26 mouse cellular contexts compared by ENCODE assay signal in the genomic region with DNA sequence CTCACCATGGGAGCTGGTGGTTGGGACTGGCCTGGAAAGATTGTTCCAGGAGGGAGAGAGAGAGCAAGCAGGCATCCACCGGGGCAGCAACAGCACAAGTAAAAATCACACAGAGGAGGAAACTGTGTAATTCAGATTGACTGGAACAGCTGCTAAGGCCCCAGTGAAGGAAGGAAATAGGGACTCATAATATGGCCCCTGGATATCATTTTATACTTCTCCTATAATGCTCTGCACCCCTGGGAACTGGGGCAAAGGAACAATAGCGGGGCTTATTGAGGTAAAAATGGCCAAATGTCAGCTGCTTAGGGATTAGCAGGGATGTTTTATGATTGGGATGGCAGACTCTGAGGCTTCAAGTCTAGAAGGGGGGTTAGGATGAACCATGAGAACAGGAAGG.
DNase-seq lines count a peak whose midpoint lies in the region; ATAC-seq and TF ChIP-seq lines count a peak whose summit lies in the region.
"Had no signal": no experiment of that assay in that cellular context is flagged by ENCODE, and none has a peak within 500 bp of the region (broad histone marks: within the 10 kb centered on the region; RNA-seq: fewer than 3 reads in every experiment).

No protein-coding gene starts in this region.

- WGBS in embryonic facial prominence, embryonic 14.5 days, result 48% methylated on average over 2 of the region's 2 CpGs
- 78% methylated on average over 2 of the region's 2 CpGs for WGBS in embryonic facial prominence, embryonic 10.5 days
- 54% methylated on average over 2 of the region's 2 CpGs for WGBS in liver, postnatal 0 days (ENCODE audit: insufficient replicate concordance)

- ATAC-seq in embryonic facial prominence, embryonic 14.5 days (ENCODE audit: low read depth), result peak; percentile 80
- ATAC-seq in liver, postnatal 0 days, result no peak
- ATAC-seq: activated CD4-positive, CD25-positive, alpha-beta regulatory T cell, adult 4 months; CD4-positive, CD25-positive, alpha-beta regulatory T cell, adult 4 months; forebrain, embryonic 13.5 days; forebrain, embryonic 16.5 days had no signal

- H3K9ac ChIP-seq in embryonic facial prominence, embryonic 14.5 days (ENCODE audit: low read depth, low read length), result no peak overlapping the region
- H3K9ac ChIP-seq in liver, postnatal 0 days (replicated peaks), result no peak overlapping the region
- H3K9ac ChIP-seq: embryonic facial prominence, embryonic 13.5 days; forebrain, embryonic 13.5 days; heart, embryonic 13.5 days; hindbrain, embryonic 12.5 days; hindbrain, embryonic 15.5 days had no signal

- DNase-seq in embryonic facial prominence, embryonic 14.5 days (ENCODE audit: low spot score), result peak; percentile 69
- DNase-seq in embryonic facial prominence, embryonic 10.5 days (ENCODE audit: low spot score), result no peak
- peak; percentile 53 for DNase-seq in retina, postnatal 1 day
- no peak for DNase-seq in retina, embryonic 14.5 days (ENCODE audit: low spot score)
- DNase-seq in mesoderm, embryonic 11.5 days (ENCODE audit: low read depth, low spot score), result peak; percentile 42
- DNase-seq in liver, postnatal 0 days, result no peak
- DNase-seq in MN1 (ENCODE audit: low spot score), result no peak
- DNase-seq: adrenal gland, adult 8-10 months; adrenal gland, postnatal 25 days; B cell, adult 2 months; cerebellum, adult 11-12 months; cerebellum, adult 8-10 months; cerebellum, postnatal 10 days; cerebellum, postnatal 36 days; gastrocnemius, adult 2 months; gastrocnemius, postnatal 14 days; heart, adult 18-20 months had no signal

- no peak overlapping the region for H3K4me2 ChIP-seq in embryonic facial prominence, embryonic 14.5 days (ENCODE audit: low read depth, low read length)
- no peak overlapping the region for H3K4me2 ChIP-seq in liver, postnatal 0 days (ENCODE audit: low read depth, low read length)
- H3K4me2 ChIP-seq: embryonic facial prominence, embryonic 13.5 days; forebrain, embryonic 13.5 days; heart, embryonic 13.5 days; hindbrain, embryonic 12.5 days; hindbrain, embryonic 15.5 days had no signal

- H3K27ac ChIP-seq in embryonic facial prominence, embryonic 14.5 days (replicated peaks; ENCODE audit: low read depth, low read length), result no peak overlapping the region
- H3K27ac ChIP-seq in embryonic facial prominence, embryonic 10.5 days (replicated peaks), result no peak overlapping the region
- no peak overlapping the region for H3K27ac ChIP-seq in liver, postnatal 0 days (ENCODE audit: low read depth)
- H3K27ac ChIP-seq: embryonic facial prominence, embryonic 13.5 days; forebrain, embryonic 10.5 days; forebrain, embryonic 13.5 days; gastrocnemius, adult 2 months; heart, embryonic 13.5 days; hindbrain, embryonic 12.5 days; hindbrain, embryonic 15.5 days had no signal

- no peak for TF ChIP-seq CTCF in liver, postnatal 0 days (IDR thresholded peaks at IDR 0.05; ENCODE audit: low read depth)

- no peaks in the 10 kb centered on the region for H3K27me3 ChIP-seq in embryonic facial prominence, embryonic 14.5 days (replicated peaks; ENCODE audit: control insufficient read depth, insufficient read depth, low read length)
- H3K27me3 ChIP-seq in embryonic facial prominence, embryonic 10.5 days (replicated peaks; ENCODE audit: low read depth, poor library complexity, severe bottlenecking), result no peaks in the 10 kb centered on the region
- no peaks in the 10 kb centered on the region for H3K27me3 ChIP-seq in liver, postnatal 0 days (ENCODE audit: insufficient read depth, low read length)
- H3K27me3 ChIP-seq: embryonic facial prominence, embryonic 13.5 days; forebrain, embryonic 13.5 days; heart, embryonic 13.5 days; hindbrain, embryonic 12.5 days; hindbrain, embryonic 15.5 days had no signal

- H3K4me1 ChIP-seq in embryonic facial prominence, embryonic 14.5 days (ENCODE audit: control insufficient read depth, insufficient read depth, low read length), result no peaks in the 10 kb centered on the region
- H3K4me1 ChIP-seq in embryonic facial prominence, embryonic 10.5 days, result peaks cover 4% of the 10 kb centered on the region; the same call in 1 of the 2 replicates
- H3K4me1 ChIP-seq in liver, postnatal 0 days (ENCODE audit: insufficient read depth), result no peaks in the 10 kb centered on the region
- H3K4me1 ChIP-seq: embryonic facial prominence, embryonic 13.5 days; forebrain, embryonic 10.5 days; forebrain, embryonic 13.5 days; heart, embryonic 13.5 days; hindbrain, embryonic 12.5 days; hindbrain, embryonic 15.5 days had no signal

- H3K36me3 ChIP-seq in embryonic facial prominence, embryonic 14.5 days (ENCODE audit: control insufficient read depth, insufficient read depth, low read length), result no peaks in the 10 kb centered on the region
- no peaks in the 10 kb centered on the region for H3K36me3 ChIP-seq in embryonic facial prominence, embryonic 10.5 days (replicated peaks)
- H3K36me3 ChIP-seq in liver, postnatal 0 days (replicated peaks; ENCODE audit: insufficient read depth, low read length), result no peaks in the 10 kb centered on the region
- H3K36me3 ChIP-seq: embryonic facial prominence, embryonic 13.5 days; forebrain, embryonic 10.5 days; heart, embryonic 13.5 days; hindbrain, embryonic 12.5 days; hindbrain, embryonic 15.5 days had no signal

- H3K9me3 ChIP-seq in embryonic facial prominence, embryonic 14.5 days (ENCODE audit: control insufficient read depth, low read length), result no peaks in the 10 kb centered on the region
- no peaks in the 10 kb centered on the region for H3K9me3 ChIP-seq in embryonic facial prominence, embryonic 10.5 days
- no peaks in the 10 kb centered on the region for H3K9me3 ChIP-seq in liver, postnatal 0 days (ENCODE audit: low read length)
- H3K9me3 ChIP-seq: embryonic facial prominence, embryonic 13.5 days; forebrain, embryonic 10.5 days; forebrain, embryonic 13.5 days; heart, embryonic 13.5 days; hindbrain, embryonic 12.5 days; hindbrain, embryonic 15.5 days had no signal

- no peak for TF ChIP-seq EP300 in liver, postnatal 0 days (IDR thresholded peaks at IDR 0.05; ENCODE audit: low read depth)

- H3K4me3 ChIP-seq in embryonic facial prominence, embryonic 14.5 days (ENCODE audit: low read depth, low read length), result no peak overlapping the region
- no peak overlapping the region for H3K4me3 ChIP-seq in embryonic facial prominence, embryonic 10.5 days
- H3K4me3 ChIP-seq in liver, postnatal 0 days (ENCODE audit: low read depth, low read length), result no peak overlapping the region
- H3K4me3 ChIP-seq: embryonic facial prominence, embryonic 13.5 days; forebrain, embryonic 10.5 days; forebrain, embryonic 13.5 days; gastrocnemius, adult 2 months; heart, embryonic 13.5 days; hindbrain, embryonic 12.5 days; hindbrain, embryonic 15.5 days had no signal

Comparison
In these comparisons a context has a peak if more than half of its experiments do, and no peak if none do; other contexts are left out.
1. DNase-seq: peak in embryonic facial prominence, embryonic 14.5 days (single experiment), retina, postnatal 1 day (single experiment) and mesoderm, embryonic 11.5 days (single experiment); none in embryonic facial prominence, embryonic 10.5 days (single experiment), retina, embryonic 14.5 days (single experiment), liver, postnatal 0 days (single experiment) and MN1 (single experiment).